Mouse (Mus musculus) cerebellum, adult 11 months (tissue): Measurements from ENCODE around the gene Ndufb7.
"Not testable (repeated sequence)": the region's sequence is repeated elsewhere in the genome, so short reads cannot be mapped to it uniquely, and the experiment has no call there.

Experiments
- DNase-seq: peaks from one replicate; pipeline ENCODE4 v3.0.0; 2022

Gene Ndufb7

GRCm38 (mm10) chr8:83576921-83577320 lies 10.4 kb downstream of the Ndufb7 start:
- DNase-seq = peak; percentile 14

- peak; percentile 24 for DNase-seq
These were observed 10.9 kb downstream of the Ndufb7 start for GRCm38 (mm10) chr8:83577384-83577791.

- peak; percentile 10 for DNase-seq
These were observed 11.9 kb downstream of the Ndufb7 start for GRCm38 (mm10) chr8:83578131-83579055.

GRCm38 (mm10) chr8:83579676-83580075 lies 13.2 kb downstream of the Ndufb7 start:
- peak; percentile 1 for DNase-seq

- DNase-seq = peak; percentile 8
These were observed 14.4 kb downstream of the Ndufb7 start for GRCm38 (mm10) chr8:83580826-83581225.

- DNase-seq = peak; percentile 25
These were observed 15.8 kb downstream of the Ndufb7 start for GRCm38 (mm10) chr8:83582226-83582625.

GRCm38 (mm10) chr8:83583236-83583635 lies 16.8 kb downstream of the Ndufb7 start:
- DNase-seq = peak; percentile 1

GRCm38 (mm10) chr8:83584771-83585170 lies 18.3 kb downstream of the Ndufb7 start:
- no peak for DNase-seq

GRCm38 (mm10) chr8:83585333-83585732 lies 18.9 kb downstream of the Ndufb7 start:
- DNase-seq = no peak

GRCm38 (mm10) chr8:83587644-83588043 lies 21.2 kb downstream of the Ndufb7 start:
- DNase-seq = no peak

GRCm38 (mm10) chr8:83588886-83589285 lies 22.4 kb downstream of the Ndufb7 start:
- DNase-seq = no peak

GRCm38 (mm10) chr8:83590488-83591023 lies 24.1 kb downstream of the Ndufb7 start:
- DNase-seq = no peak

- DNase-seq = no peak
These were observed 26.2 kb downstream of the Ndufb7 start for GRCm38 (mm10) chr8:83592682-83593081.

GRCm38 (mm10) chr8:83593325-83594166 lies 27.1 kb downstream of the Ndufb7 start:
- DNase-seq = no peak

- DNase-seq = peak; percentile 98
These were observed 27.9 kb downstream of the Ndufb7 start for GRCm38 (mm10) chr8:83594167-83595049.

- DNase-seq = not testable (repeated sequence)
These were observed 28.5 kb downstream of the Ndufb7 start for GRCm38 (mm10) chr8:83595050-83595345.

- no peak for DNase-seq
These were observed 29.9 kb downstream of the Ndufb7 start for GRCm38 (mm10) chr8:83596369-83596768.

- no peak for DNase-seq
These were observed 31.7 kb downstream of the Ndufb7 start for GRCm38 (mm10) chr8:83598146-83598545.

- DNase-seq = no peak
These were observed 33.3 kb downstream of the Ndufb7 start for GRCm38 (mm10) chr8:83599814-83600213.

GRCm38 (mm10) chr8:83602650-83603029 lies 36.2 kb downstream of the Ndufb7 start:
- DNase-seq = no peak

- peak; percentile 100 for DNase-seq
These were observed 41.4 kb downstream of the Ndufb7 start, which contains the start of the genes Tecr and Dnajb1 for GRCm38 (mm10) chr8:83607661-83608397. Gene Tecr (minus strand): TSS chr8:83607971. Gene Dnajb1 (plus strand): TSS chr8:83608193.

- DNase-seq = no peak
These were observed 41.9 kb downstream of the Ndufb7 start for GRCm38 (mm10) chr8:83608398-83608829.
